Mouse (Mus musculus) MEL (cell line): ENCODE results near the gene Napa. TPM values are rescaled to one million over a fixed set of nuclear protein-coding genes. Genes with fewer than 3 reads are reported as not detected.

Experiments
- DNase-seq: peaks from one replicate; pipeline ENCODE4 v3.0.0; 2011; ENCODE audit warnings: low read depth, low spot score
- H3K27ac ChIP-seq: 2 replicates; pipeline ENCODE4 v1.5.1; 2012; ENCODE audit warnings: low read depth, mild to moderate bottlenecking, control low read depth, low read length, moderate library complexity; ENCODE audit not compliant: control insufficient read depth
- H3K27me3 ChIP-seq, 2 experiments: fragments of 150-350 bp in 1 of 2; sonication (generic) in 1 of 2; 2 replicates each; pipeline ENCODE4 v1.6.1; 2012; ENCODE audit warnings: low read length in 2 of 2, mild to moderate bottlenecking in 2 of 2, improper control_type of control experiment in 1 of 2, moderate library complexity in 1 of 2; ENCODE audit not compliant: insufficient read depth in 2 of 2, control insufficient read depth in 1 of 2
- H3K36me3 ChIP-seq, 2 experiments: 2 replicates each; pipeline ENCODE4 v1.6.1; 2012 to 2014; ENCODE audit warnings: low read length in 2 of 2, improper control_type of control experiment in 1 of 2, inconsistent platforms in 1 of 2, mild to moderate bottlenecking in 1 of 2; ENCODE audit not compliant: insufficient read depth in 2 of 2, control insufficient read depth in 1 of 2
- H3K4me1 ChIP-seq, 2 experiments: fragments of 150-350 bp in 1 of 2; sonication (generic) in 1 of 2; 2 replicates each; pipeline ENCODE4 v1.6.1; 2012; ENCODE audit warnings: low read length in 2 of 2, improper control_type of control experiment in 1 of 2, mild to moderate bottlenecking in 1 of 2; ENCODE audit not compliant: insufficient read depth in 2 of 2, control insufficient read depth in 1 of 2
- H3K4me3 ChIP-seq, 2 experiments: fragments of 150-350 bp in 1 of 2; sonication (generic) in 1 of 2; 2 replicates each; pipeline ENCODE4 v1.5.1; 2012; ENCODE audit warnings: low read depth in 2 of 2, low read length in 2 of 2, mild to moderate bottlenecking in 2 of 2, moderate library complexity in 2 of 2, control low read depth in 1 of 2, improper control_type of control experiment in 1 of 2; ENCODE audit not compliant: control insufficient read depth in 1 of 2, insufficient read depth in 1 of 2
- H3K79me2 ChIP-seq: 2 replicates; pipeline ENCODE4 v1.6.1; 2012; ENCODE audit warnings: mild to moderate bottlenecking, low read length, moderate library complexity; ENCODE audit not compliant: control insufficient read depth, poor library complexity, insufficient read depth
- H3K9ac ChIP-seq: 2 replicates; pipeline ENCODE4 v1.6.1; 2012; ENCODE audit warnings: low read depth, mild to moderate bottlenecking, control low read depth, low read length, moderate library complexity; ENCODE audit not compliant: control insufficient read depth, poor library complexity, severe bottlenecking
- H3K9me3 ChIP-seq: fragments of 150-350 bp; sonication (generic); replicated peaks from 2 replicates; pipeline ENCODE4 v1.6.1; 2012; ENCODE audit warnings: mild to moderate bottlenecking, low read length, improper control_type of control experiment, moderate library complexity; ENCODE audit not compliant: insufficient read depth
- BHLHE40 ChIP-seq: IDR thresholded peaks from 2 replicates; pipeline ENCODE4 v1.6.1; 2012; ENCODE audit warnings: low read depth, mild to moderate bottlenecking, inconsistent platforms, low read length, improper control_type of control experiment, borderline replicate concordance
- CHD2 ChIP-seq: IDR thresholded peaks from 2 replicates; pipeline ENCODE4 v1.6.1; 2011; ENCODE audit warnings: low read length, improper control_type of control experiment
- ETS1 ChIP-seq: IDR thresholded peaks from 2 replicates; pipeline ENCODE4 v1.6.1; 2012; ENCODE audit warnings: low read depth, mild to moderate bottlenecking, inconsistent platforms, low read length, improper control_type of control experiment, moderate library complexity
- GATA1 ChIP-seq: IDR thresholded peaks from 2 replicates; pipeline ENCODE4 v1.6.1; 2011; ENCODE audit warnings: low read depth, low read length, improper control_type of control experiment
- HCFC1 ChIP-seq: IDR thresholded peaks from 2 replicates; pipeline ENCODE4 v1.6.1; 2012; ENCODE audit warnings: low read depth, mild to moderate bottlenecking, inconsistent platforms, low read length, improper control_type of control experiment, moderate library complexity
- KAT2A ChIP-seq: conservative IDR thresholded peaks from 2 replicates; pipeline ENCODE4 v1.6.1; 2012; ENCODE audit warnings: low read depth, low read length, improper control_type of control experiment, inconsistent platforms
- MAFK ChIP-seq: IDR thresholded peaks from 2 replicates; pipeline ENCODE4 v1.6.1; 2011; ENCODE audit warnings: low read depth, mild to moderate bottlenecking, low read length, improper control_type of control experiment, borderline replicate concordance
- MEF2A ChIP-seq: IDR thresholded peaks from 2 replicates; pipeline ENCODE4 v1.6.1; 2014; ENCODE audit warnings: low read depth, mild to moderate bottlenecking, inconsistent platforms, low read length, improper control_type of control experiment; ENCODE audit not compliant: poor library complexity, insufficient replicate concordance, severe bottlenecking; ENCODE audit errors: extremely low read depth
- MXI1 ChIP-seq: IDR thresholded peaks from 2 replicates; pipeline ENCODE4 v1.6.1; 2011; ENCODE audit warnings: mild to moderate bottlenecking, low read depth, low read length, improper control_type of control experiment
- MYB ChIP-seq: IDR thresholded peaks from 2 replicates; pipeline ENCODE4 v1.6.1; 2011; ENCODE audit warnings: mild to moderate bottlenecking, low read depth, low read length, improper control_type of control experiment
- MYC ChIP-seq: IDR thresholded peaks from 2 replicates; pipeline ENCODE4 v1.6.1; 2011; ENCODE audit warnings: low read depth, mild to moderate bottlenecking, low read length, improper control_type of control experiment, moderate library complexity
- POLR2A ChIP-seq, 2 experiments: IDR thresholded peaks; 2 replicates each; pipeline ENCODE4 v1.6.1; 2011 to 2012; ENCODE audit warnings: low read length in 2 of 2, mild to moderate bottlenecking in 2 of 2, control low read depth in 1 of 2, improper control_type of control experiment in 1 of 2, low read depth in 1 of 2, moderate library complexity in 1 of 2; ENCODE audit not compliant: control insufficient read depth in 1 of 2, insufficient read depth in 1 of 2, poor library complexity in 1 of 2
- RCOR1 ChIP-seq: IDR thresholded peaks from 2 replicates; pipeline ENCODE4 v1.6.1; 2012; ENCODE audit warnings: low read depth, mild to moderate bottlenecking, inconsistent platforms, low read length, improper control_type of control experiment
- SIN3A ChIP-seq: IDR thresholded peaks from 2 replicates; pipeline ENCODE4 v1.6.1; 2012; ENCODE audit warnings: low read length, improper control_type of control experiment, inconsistent platforms
- SMC3 ChIP-seq: IDR thresholded peaks from 2 replicates; pipeline ENCODE4 v1.6.1; 2011; ENCODE audit warnings: low read depth, low read length, improper control_type of control experiment
- TAL1 ChIP-seq: IDR thresholded peaks from 2 replicates; pipeline ENCODE4 v1.6.1; 2012; ENCODE audit warnings: mild to moderate bottlenecking, inconsistent platforms, low read length, moderate library complexity, mixed read lengths
- TCF12 ChIP-seq: IDR thresholded peaks from 2 replicates; pipeline ENCODE4 v1.6.1; 2014; ENCODE audit warnings: low read depth, mild to moderate bottlenecking, inconsistent platforms, low read length, improper control_type of control experiment, moderate library complexity
- USF1 ChIP-seq: IDR thresholded peaks from 2 replicates; pipeline ENCODE4 v1.6.1; 2014; ENCODE audit warnings: low read depth, mild to moderate bottlenecking, inconsistent platforms, low read length, improper control_type of control experiment, moderate library complexity
- USF2 ChIP-seq, 2 experiments: IDR thresholded peaks; 2 replicates each; pipeline ENCODE4 v1.6.1; 2011 to 2012; ENCODE audit warnings: improper control_type of control experiment in 2 of 2, low read length in 2 of 2, borderline replicate concordance in 1 of 2, inconsistent platforms in 1 of 2, low read depth in 1 of 2, mild to moderate bottlenecking in 1 of 2; ENCODE audit not compliant: insufficient read depth in 1 of 2
- ZNF384 ChIP-seq: IDR thresholded peaks from 2 replicates; pipeline ENCODE4 v1.6.1; 2012; ENCODE audit warnings: low read depth, mild to moderate bottlenecking, inconsistent platforms, low read length, improper control_type of control experiment
- polyA plus RNA-seq, 2 experiments: library from polyadenylated mRNA; stranded (reverse) in 1 of 2; unstranded in 1 of 2; fragments of >175 nt in 1 of 2; fragments of >200 nt in 1 of 2; gene quantifications; 2 replicates each; pipeline versions ENCODE4 v1.2.1 to v1.2.4; 2012; ENCODE audit warnings: low replicate concordance in 2 of 2, low read depth in 1 of 2; ENCODE audit not compliant: insufficient read length in 2 of 2, insufficient read depth in 1 of 2, missing spikeins in 1 of 2
- total RNA-seq: library from RNA; depleted of rRNA; stranded (reverse); fragments of 300-350 nt; gene quantifications from 2 replicates; pipeline ENCODE4 v1.2.3, GENCODE M21; 2012

Napa gene
- total and polyA plus RNA-seq, 3 experiments: 56.1 to 132 TPM; not detected in 1

DNA sequence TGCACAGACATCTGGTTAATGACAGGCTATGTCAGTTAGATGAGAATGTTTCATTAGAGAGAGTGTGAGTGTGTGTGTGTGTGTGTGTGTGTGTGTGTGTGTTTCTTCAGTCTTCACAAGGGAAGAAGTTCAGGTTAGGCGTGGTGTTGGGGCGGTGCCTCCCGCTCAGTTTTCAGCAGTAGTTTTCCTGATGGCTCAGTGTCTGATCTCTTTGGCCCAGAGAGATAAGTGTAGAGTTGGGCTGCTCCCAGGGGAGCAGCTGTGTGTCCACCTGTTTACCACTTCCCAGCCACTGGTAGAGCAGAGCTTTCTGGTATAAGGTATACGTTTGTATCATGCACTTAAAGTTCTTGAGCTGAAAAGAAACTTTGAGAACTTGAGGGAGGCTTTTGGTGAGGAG lies 1.6 kb downstream of the Napa start:
- peaks cover 0 to 12% of the 10 kb centered on the region in 2 experiments; a peak in 2 of 4 replicates for H3K36me3 ChIP-seq
- no peak overlapping the region for H3K27ac ChIP-seq
- TF ChIP-seq USF1 (no peak), MYC (no peak), ETS1 (peak; percentile 40; the same call in 1 of the 2 replicates), USF2 (IDR thresholded peaks at IDR 0.05; ENCODE audit: borderline replicate concordance in 1 of 2, insufficient read depth in 1 of 2, low read depth in 1 of 2, low read length in 2 of 2) (no peak), BHLHE40 (no peak), TCF12 (0 out of 2 replicates have a peak, but pooled peaks have one; percentile 3)
- DNase-seq: peak; percentile 51
- peak overlapping the region; percentile 84 for H3K9ac ChIP-seq
- H3K79me2 ChIP-seq: peaks cover 42% of the 10 kb centered on the region
- H3K4me3 ChIP-seq: peak overlapping the region; percentile 87 to 93
- H3K27me3 ChIP-seq: no peaks in the 10 kb centered on the region
- no peaks in the 10 kb centered on the region for H3K9me3 ChIP-seq
- H3K4me1 ChIP-seq: peaks cover 0 to 15% of the 10 kb centered on the region in 2 experiments; a peak in 1 of 4 replicates

DNA sequence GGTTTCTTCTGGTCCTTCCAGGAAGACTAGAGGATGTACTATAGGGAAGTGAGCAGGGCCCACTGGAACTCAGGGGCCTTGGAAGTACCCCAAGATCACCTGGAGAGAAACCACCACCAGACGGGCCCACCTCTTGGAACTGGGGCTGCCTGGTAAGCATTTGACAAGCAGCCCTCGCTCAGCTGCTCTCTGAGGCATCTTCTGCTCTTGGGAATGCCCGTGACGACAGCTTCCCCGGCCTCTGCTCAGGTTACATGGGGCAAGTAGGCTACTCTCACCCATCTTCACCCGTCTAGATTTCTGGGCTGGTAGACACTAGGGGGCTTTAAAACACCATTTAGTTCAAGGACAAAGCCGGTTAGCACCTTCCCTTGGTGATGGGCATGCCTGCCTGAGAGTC lies 2.8 kb downstream of the Napa start:
- TF ChIP-seq MYB (no peak), ZNF384 (no peak), MXI1 (no peak), TAL1 (no peak), MAFK (no peak), CHD2 (no peak), BHLHE40 (no peak), KAT2A (no peak), HCFC1 (no peak), POLR2A (IDR thresholded peaks at IDR 0.05; ENCODE audit: control insufficient read depth in 1 of 2, insufficient read depth in 1 of 2, low read depth in 1 of 2, low read length in 2 of 2, poor library complexity in 1 of 2) (no peak), SMC3 (no peak), MEF2A (no peak), RCOR1 (no peak), SIN3A (no peak), GATA1 (no peak)
- Histone ChIP-seq H3K27me3 (no peaks in the 10 kb centered on the region), H3K27ac (no peak overlapping the region), H3K79me2 (peaks cover 43% of the 10 kb centered on the region), H3K4me1 (peaks cover 0 to 15% of the 10 kb centered on the region in 2 experiments; a peak in 1 of 4 replicates), H3K4me3 (no peak overlapping the region), H3K36me3 (peaks cover 0 to 12% of the 10 kb centered on the region in 2 experiments; a peak in 2 of 4 replicates), H3K9me3 (no peaks in the 10 kb centered on the region), H3K9ac (no peak overlapping the region)
- DNase-seq: no peak
